Mouse (Mus musculus) bone marrow macrophage, adult 2 months (primary cell): ENCODE results near the gene Kalrn. TPM values are rescaled to one million over a fixed set of nuclear protein-coding genes. Genes with fewer than 3 reads are reported as not detected.

Experiments
- H3K27ac ChIP-seq: 2 replicates; pipeline ENCODE4 v1.5.1; 2012; ENCODE audit warnings: low read depth, low read length; ENCODE audit not compliant: insufficient read depth
- H3K4me1 ChIP-seq: 2 replicates; pipeline ENCODE4 v1.6.1; 2012; ENCODE audit warnings: low read length; ENCODE audit not compliant: control insufficient read depth, insufficient read depth
- H3K4me3 ChIP-seq: 2 replicates; pipeline ENCODE4 v1.5.1; 2012; ENCODE audit warnings: mild to moderate bottlenecking, low read length, moderate library complexity; ENCODE audit not compliant: insufficient read depth
- CTCF ChIP-seq: IDR thresholded peaks from 2 replicates; pipeline ENCODE4 v1.5.1; 2012; ENCODE audit warnings: low read depth, mild to moderate bottlenecking, low read length, moderate library complexity
- POLR2A ChIP-seq: IDR thresholded peaks from 2 replicates; pipeline ENCODE4 v1.6.1; 2012; ENCODE audit warnings: mild to moderate bottlenecking, low read depth, low read length, borderline replicate concordance
- polyA plus RNA-seq: library from polyadenylated mRNA; stranded (reverse); fragments of >200 nt; gene quantifications from 2 replicates; pipeline ENCODE4 v1.2.4, GENCODE M21; 2012; ENCODE audit not compliant: missing spikeins, insufficient read depth, insufficient read length

Kalrn gene
- polyA plus RNA-seq, 1 experiment = not detected

DNA sequence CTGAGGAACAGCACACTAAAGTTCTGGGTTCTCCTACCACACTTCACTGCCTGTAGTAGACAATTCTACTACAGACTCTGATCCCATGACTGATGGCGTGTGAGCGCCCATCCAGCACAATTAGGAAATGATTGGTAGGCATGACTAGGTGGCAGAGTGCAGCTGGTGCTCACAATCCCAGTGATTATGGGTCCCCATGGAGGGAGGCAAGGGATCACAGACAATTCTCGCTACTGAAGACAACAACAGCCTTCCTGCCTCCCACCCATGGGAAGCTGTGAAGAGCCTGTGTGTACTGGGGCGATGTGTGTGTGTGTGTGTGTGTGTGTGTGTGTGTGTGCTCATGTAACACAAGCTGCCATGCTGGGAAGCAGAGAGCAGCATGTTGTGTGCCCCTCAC, 190.3 kb downstream of the Kalrn start:
- Histone ChIP-seq H3K4me1 (no peaks in the 10 kb centered on the region), H3K27ac (no peak overlapping the region), H3K4me3 (no peak overlapping the region)
- no peak for TF ChIP-seq CTCF
- no peak for TF ChIP-seq POLR2A

- H3K27ac ChIP-seq = no peak overlapping the region
- H3K4me1 ChIP-seq = no peaks in the 10 kb centered on the region
- TF ChIP-seq POLR2A = no peak
- TF ChIP-seq CTCF = no peak
- H3K4me3 ChIP-seq = no peak overlapping the region
These were observed 197.0 kb downstream of the Kalrn start for GRCm38 (mm10) chr16:34376166-34376857.

- no peaks in the 10 kb centered on the region for H3K4me1 ChIP-seq
- no peak for TF ChIP-seq CTCF
- TF ChIP-seq POLR2A = no peak
- no peak overlapping the region for H3K4me3 ChIP-seq
- H3K27ac ChIP-seq = no peak overlapping the region
These were observed 199.8 kb downstream of the Kalrn start for GRCm38 (mm10) chr16:34373519-34373918.

DNA sequence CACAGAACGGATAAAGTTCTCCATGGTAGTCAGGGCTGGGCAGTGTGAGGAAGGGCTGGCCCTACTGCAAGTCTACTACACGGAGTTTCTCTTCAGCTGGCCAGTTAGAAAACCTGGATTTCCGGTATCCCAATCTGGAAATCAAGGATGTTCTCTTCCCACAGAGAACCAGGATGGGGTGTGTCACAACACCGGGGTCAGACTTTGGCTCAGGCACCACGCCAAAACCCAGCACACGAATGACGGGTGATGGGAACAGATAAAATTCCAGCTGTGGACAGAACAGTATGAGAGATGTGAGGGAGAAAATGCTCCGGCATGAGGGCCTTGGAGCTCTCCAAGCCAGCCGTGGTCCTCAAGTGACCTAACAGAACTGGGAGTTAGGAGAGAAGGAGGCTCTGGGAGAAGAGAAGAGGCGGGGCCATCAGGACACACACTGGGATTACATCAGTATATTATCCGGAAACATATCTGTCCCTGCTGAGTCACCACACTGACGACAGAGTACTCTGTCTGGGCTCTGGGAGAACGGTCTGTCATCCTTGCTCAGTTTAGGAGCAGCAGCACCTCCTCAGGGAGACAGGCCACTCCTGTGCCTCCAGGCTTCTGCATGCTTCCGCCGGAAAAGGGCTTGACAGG, 201.1 kb downstream of the Kalrn start:
- H3K4me3 ChIP-seq = no peak overlapping the region
- no peaks in the 10 kb centered on the region for H3K4me1 ChIP-seq
- H3K27ac ChIP-seq = no peak overlapping the region
- TF ChIP-seq POLR2A (no peak), CTCF (no peak)

GRCm38 (mm10) chr16:34359206-34359605, 214.1 kb downstream of the Kalrn start:
- Histone ChIP-seq H3K27ac (no peak overlapping the region), H3K4me1 (no peaks in the 10 kb centered on the region), H3K4me3 (no peak overlapping the region)
- no peak for TF ChIP-seq CTCF

- H3K4me1 ChIP-seq = no peaks in the 10 kb centered on the region
- TF ChIP-seq POLR2A (no peak), CTCF (no peak)
- no peak overlapping the region for H3K4me3 ChIP-seq
- H3K27ac ChIP-seq = no peak overlapping the region
These were observed 217.8 kb downstream of the Kalrn start for GRCm38 (mm10) chr16:34355547-34355946.

GRCm38 (mm10) chr16:34354042-34354441, 219.3 kb downstream of the Kalrn start:
- no peak overlapping the region for H3K27ac ChIP-seq

DNA sequence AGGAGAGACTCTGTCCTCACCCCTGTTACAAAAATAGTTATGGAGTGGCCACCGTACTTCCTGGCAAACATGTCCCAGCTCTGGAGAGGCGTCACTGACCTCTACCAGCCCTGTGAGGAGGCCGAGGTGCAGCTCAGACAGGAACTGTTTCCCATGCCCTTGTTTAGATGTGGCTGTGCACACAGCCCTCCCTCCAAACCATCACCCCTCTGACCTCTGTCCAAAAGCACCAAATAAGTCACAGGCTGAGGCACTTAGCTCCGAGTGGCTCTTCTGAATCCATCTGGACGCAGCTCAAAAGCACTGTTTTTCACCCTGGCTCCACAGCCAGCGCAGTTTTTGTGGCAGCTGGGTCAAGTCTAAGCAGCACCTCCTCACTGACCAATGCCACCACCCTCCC, 220.6 kb downstream of the Kalrn start:
- H3K4me3 ChIP-seq = no peak overlapping the region
- TF ChIP-seq POLR2A = no peak
- TF ChIP-seq CTCF = no peak
- no peak overlapping the region for H3K27ac ChIP-seq
- no peaks in the 10 kb centered on the region for H3K4me1 ChIP-seq

More at GRCm38 (mm10) chr16:34354042-34354441, 219.3 kb downstream of the Kalrn start:
- no peak overlapping the region for H3K4me3 ChIP-seq
- no peaks in the 10 kb centered on the region for H3K4me1 ChIP-seq
- TF ChIP-seq CTCF = no peak
- TF ChIP-seq POLR2A = no peak

DNA sequence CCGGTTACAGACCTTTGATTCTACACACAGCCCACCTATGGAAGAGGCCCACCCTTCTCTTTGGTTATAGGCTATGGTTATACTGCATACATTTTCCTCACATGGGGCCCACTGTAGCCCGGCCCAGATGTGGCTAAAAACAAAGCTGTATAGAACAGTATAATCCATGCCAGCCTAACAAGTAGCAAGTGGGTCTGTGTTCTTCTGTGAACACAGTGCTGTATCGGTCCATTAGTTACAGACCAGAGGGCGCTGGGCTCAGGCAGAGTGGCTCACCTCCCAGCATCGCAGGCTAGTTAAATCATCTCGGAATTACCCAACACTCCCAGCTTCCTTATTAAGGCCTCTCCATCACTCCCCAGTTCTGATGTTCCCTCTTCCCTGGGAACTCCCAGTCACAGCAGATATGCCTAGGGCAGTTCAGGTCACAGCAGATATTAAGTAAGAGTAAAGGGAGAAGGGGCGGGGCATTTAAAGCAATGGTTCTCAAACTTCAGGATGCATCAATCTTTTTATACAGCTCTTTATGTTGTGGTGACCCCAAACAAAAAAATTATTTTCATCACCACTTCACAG, 221.7 kb downstream of the Kalrn start:
- Histone ChIP-seq H3K4me1 (no peaks in the 10 kb centered on the region), H3K27ac (no peak overlapping the region), H3K4me3 (no peak overlapping the region)
- TF ChIP-seq CTCF (no peak), POLR2A (no peak)

DNA sequence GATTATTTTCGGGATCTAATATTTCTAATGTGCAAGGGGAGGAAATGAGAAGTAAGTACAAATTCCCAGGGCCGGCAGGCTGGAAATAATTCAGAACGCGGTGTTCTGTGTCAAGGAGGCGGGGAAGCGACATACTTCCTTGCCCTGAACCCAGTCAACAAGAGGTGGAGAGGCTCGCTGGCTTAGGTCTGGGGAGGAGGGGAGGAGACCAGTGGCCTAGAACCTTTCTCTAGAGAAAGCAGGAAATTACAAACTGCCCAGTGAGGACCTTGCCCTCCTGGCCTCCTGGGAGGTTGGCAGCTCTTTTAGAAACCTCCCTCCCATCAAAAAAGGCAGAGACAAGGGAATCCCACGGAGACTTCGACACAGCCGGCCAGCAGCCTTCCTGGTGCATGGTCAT, 225.8 kb downstream of the Kalrn start:
- TF ChIP-seq POLR2A = no peak
- no peak for TF ChIP-seq CTCF

More for the DNA sequence above, 225.8 kb downstream of the Kalrn start:
- H3K27ac ChIP-seq = no peak overlapping the region
- no peak overlapping the region for H3K4me3 ChIP-seq
- no peaks in the 10 kb centered on the region for H3K4me1 ChIP-seq
